Mouse (Mus musculus): ENCODE data around the gene 4930404N11Rik. TPM values are rescaled to one million over a fixed set of nuclear protein-coding genes. Genes with fewer than 3 reads are reported as not detected.
A peak's percentile ranks its signal among the peaks of the same experiment; 100 is the strongest.

Gene 4930404N11Rik
- polyA plus RNA-seq, 1 experiment from 2014 or later, result 0.82 TPM

DNA sequence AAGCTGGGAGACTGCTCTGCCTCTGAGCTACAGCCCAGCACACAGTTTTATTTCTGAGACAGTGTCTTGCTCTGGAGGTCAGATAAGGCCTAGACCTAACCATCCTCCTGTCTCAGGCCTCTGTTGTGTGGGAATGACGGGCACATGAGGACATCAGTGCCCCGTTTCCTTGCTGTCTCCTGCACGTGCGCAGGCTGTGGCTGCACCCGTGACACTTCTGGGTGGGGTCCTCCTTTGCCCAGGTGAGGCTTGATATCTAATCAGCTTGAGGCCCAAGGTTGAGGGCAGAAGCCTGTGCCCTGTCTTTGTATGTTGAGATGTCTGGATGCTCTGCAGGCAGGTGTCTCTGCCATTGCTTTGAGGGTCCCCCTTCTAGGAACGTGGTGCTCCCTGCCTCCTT is 26.7 kb upstream of the 4930404N11Rik start:
- H3K36me3 ChIP-seq, result peaks cover 21% of the 10 kb centered on the region
- no peak for ATAC-seq (ENCODE audit: insufficient number of reproducible peaks, low FRiP score)

DNA sequence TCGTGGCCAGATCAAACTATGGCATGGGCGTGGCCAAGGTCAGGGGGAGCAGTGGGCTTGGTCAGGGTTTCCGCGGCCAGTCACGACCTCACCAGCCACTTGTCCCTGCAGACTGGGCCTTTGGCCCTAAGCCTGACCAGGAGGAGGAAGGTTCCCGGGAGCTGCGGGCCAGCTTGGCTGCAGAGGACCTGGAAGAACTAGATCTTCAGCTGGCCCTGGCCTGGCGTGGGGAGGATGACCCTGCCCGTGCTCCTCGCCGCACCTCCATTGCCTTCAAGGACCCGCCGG is 25.0 kb upstream of the 4930404N11Rik start:
- Histone ChIP-seq H3K4me3 (no peak overlapping the region), H3K4me1 (replicated peaks) (peaks cover 37% of the 10 kb centered on the region), H3K36me3 (peaks cover 34% of the 10 kb centered on the region), H3K9me3 (replicated peaks) (no peaks in the 10 kb centered on the region), H3K27ac (ENCODE audit: poor library complexity, severe bottlenecking) (no peak overlapping the region), H3K4me2 (no peak overlapping the region), H3K9ac (0 out of 2 replicates have a peak overlapping the region, but pooled peaks have one; percentile 52), H3K27me3 (replicated peaks) (no peaks in the 10 kb centered on the region)
- WGBS, result 84% methylated on average over 13 of the region's 13 CpGs
- ATAC-seq (ENCODE audit: insufficient number of reproducible peaks, low FRiP score), result no peak

More for the DNA sequence above, 26.7 kb upstream of the 4930404N11Rik start:
- Histone ChIP-seq H3K4me3 (no peak overlapping the region), H3K4me1 (replicated peaks) (peaks cover 33% of the 10 kb centered on the region), H3K27me3 (replicated peaks) (no peaks in the 10 kb centered on the region), H3K9ac (no peak overlapping the region), H3K4me2 (no peak overlapping the region), H3K9me3 (replicated peaks) (no peaks in the 10 kb centered on the region), H3K27ac (ENCODE audit: poor library complexity, severe bottlenecking) (no peak overlapping the region)
- 77% methylated on average over 6 of the region's 6 CpGs for WGBS

DNA sequence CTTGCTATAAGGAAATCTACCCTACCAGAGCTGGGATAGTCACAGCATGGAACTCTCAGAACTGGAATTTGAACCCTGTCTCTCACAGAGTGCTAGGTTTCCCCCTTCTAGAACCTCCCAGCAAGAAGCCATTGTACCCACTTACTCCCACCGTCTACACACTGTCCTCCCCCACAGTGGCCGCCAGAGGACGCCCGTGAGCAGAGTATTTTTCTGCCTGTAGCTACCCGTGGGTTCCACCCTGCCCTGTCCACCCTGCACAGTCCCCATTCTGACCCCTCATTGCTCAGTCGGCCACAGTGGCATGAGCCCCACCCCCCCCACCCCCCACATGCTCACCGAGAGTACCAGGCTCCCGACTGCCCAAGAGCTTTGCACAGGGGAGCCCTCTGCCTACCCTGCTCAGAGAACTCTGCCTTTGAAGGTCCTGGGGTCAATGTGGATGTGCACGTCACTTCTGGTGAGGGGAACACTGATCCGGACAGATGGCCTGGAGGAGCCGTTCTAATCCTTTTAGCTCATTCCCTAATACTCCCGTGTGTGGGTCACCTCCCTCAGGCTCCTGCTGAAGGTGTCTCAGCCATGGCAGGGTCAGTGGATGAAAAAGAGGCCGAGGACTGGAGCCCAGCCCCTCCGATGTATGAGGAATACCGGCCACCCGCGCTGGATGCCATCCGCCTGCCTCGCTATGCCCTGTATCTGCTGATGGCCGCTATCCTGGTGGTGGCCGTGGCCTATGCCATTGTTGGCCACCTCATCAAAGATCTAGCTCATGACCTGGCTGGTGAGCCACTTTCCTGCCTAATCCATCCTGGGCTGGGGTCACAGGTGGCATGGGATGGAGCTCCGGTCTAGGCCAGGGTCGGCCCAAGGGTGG is 24.4 kb upstream of the 4930404N11Rik start:
- peaks cover 34% of the 10 kb centered on the region for H3K36me3 ChIP-seq
- H3K4me2 ChIP-seq, result no peak overlapping the region
- peak; percentile 46 for ATAC-seq (ENCODE audit: insufficient number of reproducible peaks, low FRiP score)
- H3K4me3 ChIP-seq, result no peak overlapping the region
- peak overlapping the region; percentile 47; the same call in 1 of the 2 replicates for H3K27ac ChIP-seq (ENCODE audit: poor library complexity, severe bottlenecking)
- 58% methylated on average over 23 of the region's 23 CpGs for WGBS
- no peaks in the 10 kb centered on the region for H3K27me3 ChIP-seq (replicated peaks)
- H3K9me3 ChIP-seq (replicated peaks), result no peaks in the 10 kb centered on the region
- peaks cover 43% of the 10 kb centered on the region for H3K4me1 ChIP-seq (replicated peaks)
- H3K9ac ChIP-seq, result peak overlapping the region; percentile 52

DNA sequence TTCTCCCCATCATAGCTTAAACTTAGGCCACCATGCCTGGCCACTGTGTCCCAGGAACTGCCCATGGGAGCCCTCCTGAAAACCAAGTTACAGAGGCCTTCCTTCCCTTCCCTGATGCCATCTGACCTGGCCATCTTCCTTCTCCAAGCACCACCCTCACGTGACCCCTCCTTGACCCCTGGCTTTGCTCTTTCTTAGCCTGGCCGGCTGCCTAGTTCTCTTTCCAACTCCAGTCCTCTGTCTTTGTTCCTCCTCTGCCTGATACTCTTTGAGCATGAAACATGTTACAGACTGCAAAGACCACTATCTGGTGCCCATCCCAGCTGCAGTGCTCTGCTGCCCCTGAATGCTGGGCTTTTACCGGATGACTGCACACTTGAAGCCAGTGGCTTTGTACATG is 23.8 kb upstream of the 4930404N11Rik start:
- Histone ChIP-seq H3K9ac (peak overlapping the region; percentile 52; the same call in 1 of the 2 replicates), H3K4me1 (replicated peaks) (peaks cover 46% of the 10 kb centered on the region), H3K4me3 (no peak overlapping the region), H3K27me3 (replicated peaks) (no peaks in the 10 kb centered on the region), H3K27ac (ENCODE audit: poor library complexity, severe bottlenecking) (peak overlapping the region; percentile 47; the same call in 1 of the 2 replicates), H3K36me3 (peaks cover 34% of the 10 kb centered on the region), H3K4me2 (no peak overlapping the region), H3K9me3 (replicated peaks) (no peaks in the 10 kb centered on the region)
- WGBS, result 53% methylated on average over 3 of the region's 3 CpGs
- ATAC-seq (ENCODE audit: insufficient number of reproducible peaks, low FRiP score), result no peak

DNA sequence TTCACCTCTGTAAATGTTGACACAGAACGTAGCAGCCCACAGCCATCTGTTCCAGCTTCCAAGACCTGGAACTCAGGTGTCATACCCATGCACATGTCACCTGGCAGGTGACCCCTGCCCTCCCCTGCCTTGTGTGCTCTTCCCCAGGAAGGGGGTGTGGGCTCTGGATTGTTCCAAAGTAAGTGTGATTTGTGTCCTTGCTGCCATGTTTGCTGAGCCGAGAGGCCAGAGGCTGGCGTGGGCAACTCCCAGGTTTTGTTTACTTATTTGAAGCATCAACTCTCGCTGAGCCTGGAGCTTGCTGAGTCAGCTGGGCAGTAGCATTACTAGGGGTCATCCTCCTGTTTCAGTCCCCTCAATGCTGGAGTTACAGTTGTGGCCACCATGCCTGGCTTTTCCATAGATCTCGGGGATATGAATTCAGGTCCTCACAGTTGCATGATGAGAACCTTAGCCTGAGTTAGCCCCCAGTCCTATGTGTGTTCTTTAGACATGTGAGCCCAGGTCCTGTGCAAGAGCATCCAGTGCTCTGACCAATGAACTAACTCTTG is 23.0 kb upstream of the 4930404N11Rik start, which contains the start of gene Gm48552:
Gene Gm48552 (plus strand): TSS at position 501 of the 551 bp plus-strand sequence.
- H3K4me1 ChIP-seq (replicated peaks), result peaks cover 41% of the 10 kb centered on the region
- H3K4me3 ChIP-seq, result no peak within 1 kb of the TSS
- H3K4me2 ChIP-seq, result no peak within 1 kb of the TSS
- H3K27ac ChIP-seq (ENCODE audit: poor library complexity, severe bottlenecking), result peak within 1 kb of the TSS; percentile 47; the same call in 1 of the 2 replicates
- no peak for ATAC-seq (ENCODE audit: insufficient number of reproducible peaks, low FRiP score)
- no peaks in the 10 kb centered on the region for H3K9me3 ChIP-seq (replicated peaks)
- H3K9ac ChIP-seq, result peak within 1 kb of the TSS; percentile 52; the same call in 1 of the 2 replicates
- peaks cover 34% of the 10 kb centered on the region for H3K36me3 ChIP-seq
- H3K27me3 ChIP-seq (replicated peaks), result no peaks in the 10 kb centered on the region
- WGBS, result 80% methylated on average over 5 of the region's 5 CpGs

DNA sequence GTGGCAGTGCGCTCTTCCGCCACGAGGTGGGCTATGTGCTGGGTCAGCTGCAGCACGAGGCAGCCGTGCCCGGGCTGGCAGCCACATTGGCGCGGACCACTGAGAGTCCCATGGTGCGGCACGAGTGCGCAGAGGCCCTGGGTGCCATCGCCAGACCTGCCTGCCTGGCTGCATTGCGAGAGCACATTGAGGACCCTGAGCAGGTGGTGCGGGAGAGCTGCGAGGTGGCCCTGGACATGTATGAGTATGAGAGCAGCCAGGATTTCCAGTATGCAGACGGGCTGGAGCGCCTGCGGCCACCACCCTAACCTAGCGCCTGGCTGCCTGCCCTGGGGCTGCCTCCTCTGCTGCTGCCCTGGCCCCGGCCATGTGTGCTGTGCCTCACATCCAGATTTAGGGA is 22.1 kb upstream of the 4930404N11Rik start:
- H3K36me3 ChIP-seq, result peaks cover 34% of the 10 kb centered on the region

DNA sequence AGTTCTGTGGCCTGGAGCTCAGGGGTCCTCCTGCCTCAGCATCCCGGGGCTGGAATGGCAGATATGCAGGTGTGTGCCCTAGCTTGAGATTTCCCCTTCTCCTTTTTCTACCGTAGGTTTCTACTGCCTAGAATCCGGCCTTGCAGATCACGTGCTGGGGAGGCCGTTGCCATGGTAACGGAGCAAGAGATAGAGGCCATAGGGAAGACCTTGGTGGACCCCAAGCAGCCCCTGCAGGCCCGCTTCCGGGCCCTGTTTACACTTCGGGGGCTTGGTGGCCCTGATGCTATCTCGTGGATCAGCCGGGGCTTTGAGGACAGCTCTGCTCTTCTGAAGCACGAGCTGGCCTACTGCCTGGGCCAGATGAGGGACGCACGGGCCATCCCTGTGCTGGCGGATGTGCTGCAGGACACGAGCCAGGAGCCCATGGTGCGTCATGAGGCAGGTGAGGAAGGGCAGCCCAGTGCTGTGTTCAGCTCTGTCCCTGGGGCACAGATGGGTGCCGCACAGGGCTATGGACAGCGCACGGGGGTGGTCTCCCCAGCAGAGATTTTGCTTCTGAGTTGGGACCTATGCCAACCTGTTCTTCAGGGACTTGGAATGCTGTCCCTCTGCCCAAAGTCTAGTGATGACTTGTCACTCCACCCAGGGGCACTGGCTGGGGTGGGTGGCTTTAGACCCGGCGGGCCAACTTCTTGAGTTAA is 20.1 kb upstream of the 4930404N11Rik start:
- peak overlapping the region; percentile 86 for H3K4me2 ChIP-seq
- peak overlapping the region; percentile 70; the same call in 1 of the 2 replicates for H3K4me3 ChIP-seq

More for the DNA sequence above, 22.1 kb upstream of the 4930404N11Rik start:
- no peak overlapping the region for H3K27ac ChIP-seq (ENCODE audit: poor library complexity, severe bottlenecking)
- 93% methylated on average over 20 of the region's 20 CpGs for WGBS
- ATAC-seq (ENCODE audit: insufficient number of reproducible peaks, low FRiP score), result no peak
- H3K9me3 ChIP-seq (replicated peaks), result no peaks in the 10 kb centered on the region
- no peaks in the 10 kb centered on the region for H3K27me3 ChIP-seq (replicated peaks)
- H3K4me2 ChIP-seq, result no peak overlapping the region
- H3K4me3 ChIP-seq, result no peak overlapping the region
- no peak overlapping the region for H3K9ac ChIP-seq
- peaks cover 32% of the 10 kb centered on the region for H3K4me1 ChIP-seq (replicated peaks)

DNA sequence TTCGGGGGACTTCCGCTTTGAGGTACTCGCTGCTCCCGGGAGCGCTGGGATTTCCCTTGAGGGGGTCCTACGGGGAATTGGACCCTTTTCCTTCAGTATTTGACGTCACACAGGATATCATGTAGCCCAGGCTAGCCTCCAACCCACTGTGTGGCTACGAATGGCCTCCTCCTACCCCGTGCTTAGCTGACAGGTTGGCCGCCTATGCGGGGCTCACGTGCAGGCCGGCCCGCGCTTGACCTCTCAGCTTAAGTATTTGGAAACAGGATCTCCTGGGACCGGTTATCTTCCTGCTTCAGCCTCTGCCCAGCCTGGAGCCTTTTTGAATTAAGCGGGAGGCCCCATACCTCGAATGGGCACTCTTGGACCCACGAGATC is 19.0 kb upstream of the 4930404N11Rik start:
- H3K4me2 ChIP-seq, result peak overlapping the region; percentile 86
- 0 out of 2 replicates have a peak, but pooled peaks have one; percentile 12 for ATAC-seq (ENCODE audit: insufficient number of reproducible peaks, low FRiP score)
- under 1% methylated on average over 19 of the region's 19 CpGs for WGBS
- no peaks in the 10 kb centered on the region for H3K9me3 ChIP-seq (replicated peaks)
- peaks cover 34% of the 10 kb centered on the region for H3K36me3 ChIP-seq
- H3K9ac ChIP-seq, result peak overlapping the region; percentile 78
- no peaks in the 10 kb centered on the region for H3K27me3 ChIP-seq (replicated peaks)
- H3K27ac ChIP-seq (ENCODE audit: poor library complexity, severe bottlenecking), result peak overlapping the region; percentile 77
- H3K4me3 ChIP-seq, result peak overlapping the region; percentile 70
- H3K4me1 ChIP-seq (replicated peaks), result peaks cover 33% of the 10 kb centered on the region

More for the DNA sequence above, 20.1 kb upstream of the 4930404N11Rik start:
- peaks cover 34% of the 10 kb centered on the region for H3K36me3 ChIP-seq
- H3K27me3 ChIP-seq (replicated peaks), result no peaks in the 10 kb centered on the region
- no peak for ATAC-seq (ENCODE audit: insufficient number of reproducible peaks, low FRiP score)
- 77% methylated on average over 22 of the region's 22 CpGs for WGBS
- H3K4me1 ChIP-seq (replicated peaks), result peaks cover 40% of the 10 kb centered on the region
- 0 out of 2 replicates have a peak overlapping the region, but pooled peaks have one; percentile 78 for H3K9ac ChIP-seq
- H3K27ac ChIP-seq (ENCODE audit: poor library complexity, severe bottlenecking), result no peak overlapping the region
- no peaks in the 10 kb centered on the region for H3K9me3 ChIP-seq (replicated peaks)

DNA sequence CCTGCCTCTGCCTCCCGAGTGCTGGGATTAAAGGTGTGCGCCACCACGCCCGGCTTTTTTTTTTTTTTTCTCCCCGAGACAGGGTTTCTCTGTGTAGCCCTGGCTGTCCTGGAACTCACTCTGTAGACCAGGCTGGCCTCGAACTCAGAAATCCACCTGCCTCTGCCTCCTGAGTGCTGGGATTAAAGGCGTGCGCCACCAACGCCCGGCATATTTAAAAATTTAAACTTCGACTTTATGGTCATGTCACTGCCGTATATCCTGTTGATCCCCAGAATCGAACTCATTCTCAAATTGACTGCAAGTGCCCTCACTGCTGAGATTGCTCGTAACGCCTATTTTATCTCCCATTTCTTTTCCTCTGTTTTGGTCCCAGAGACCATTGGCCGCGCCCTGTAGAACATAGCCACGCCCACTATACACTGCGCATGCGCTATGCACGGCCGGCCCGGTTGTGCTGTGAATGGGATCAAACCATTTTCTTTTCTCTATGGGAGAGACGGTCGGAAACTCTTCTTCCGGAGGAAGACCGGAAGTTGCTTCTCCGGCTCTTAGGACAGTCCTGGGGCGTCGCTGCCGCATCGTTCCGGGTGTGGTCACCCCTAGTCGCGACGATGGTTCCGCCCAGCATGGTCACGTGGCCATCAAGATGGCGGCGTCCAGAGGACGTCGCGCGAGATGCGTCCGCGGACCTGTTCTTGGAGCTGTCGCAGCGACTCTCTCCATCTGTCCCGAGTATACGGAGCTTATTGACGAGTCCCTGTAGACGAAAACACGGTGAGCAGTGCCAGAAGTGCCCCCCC is 18.4 kb upstream of the 4930404N11Rik start, which contains the start of the genes Dohh and Gm48551:
Gene Dohh (plus strand): TSS at position 627 of the 803 bp plus-strand sequence.
Gene Gm48551 (plus strand): TSS at position 665 of the 803 bp plus-strand sequence.
- Histone ChIP-seq H3K4me3 (peak within 1 kb of the TSS; percentile 70), H3K4me1 (replicated peaks) (peaks cover 30% of the 10 kb centered on the region), H3K9me3 (replicated peaks) (no peaks in the 10 kb centered on the region), H3K27ac (ENCODE audit: poor library complexity, severe bottlenecking) (peak within 1 kb of the TSS; percentile 77), H3K36me3 (peaks cover 34% of the 10 kb centered on the region), H3K9ac (peak within 1 kb of the TSS; percentile 78), H3K27me3 (replicated peaks) (no peaks in the 10 kb centered on the region), H3K4me2 (peak within 1 kb of the TSS; percentile 86)
- WGBS, result 7% methylated on average over 54 of the region's 54 CpGs
- ATAC-seq (ENCODE audit: insufficient number of reproducible peaks, low FRiP score), result peak; percentile 90

DNA sequence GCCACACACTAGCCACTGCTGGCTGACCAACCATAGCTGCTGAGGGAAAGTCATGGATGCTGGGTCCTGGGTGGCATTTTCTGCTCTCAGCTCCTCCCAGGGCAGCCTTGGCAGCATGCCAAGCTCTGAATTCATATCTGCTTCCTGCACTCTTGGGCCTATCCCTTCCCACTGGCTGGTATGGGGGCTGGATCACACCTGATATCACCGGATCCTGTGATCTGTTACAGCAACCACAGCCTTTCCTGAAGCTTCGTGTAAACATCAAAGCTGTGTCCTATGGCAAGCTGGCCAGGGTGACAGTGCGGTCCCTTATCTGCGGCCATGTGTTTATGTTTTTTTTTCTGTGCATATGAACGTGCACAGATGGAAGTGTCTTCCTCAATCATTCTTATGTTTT is 16.4 kb upstream of the 4930404N11Rik start:
- no peaks in the 10 kb centered on the region for H3K9me3 ChIP-seq (replicated peaks)
- 37% methylated on average over 5 of the region's 5 CpGs for WGBS
- no peak overlapping the region for H3K9ac ChIP-seq

More for the DNA sequence above, 16.4 kb upstream of the 4930404N11Rik start:
- 0 out of 2 replicates have a peak overlapping the region, but pooled peaks have one; percentile 2 for H3K4me2 ChIP-seq
- H3K4me1 ChIP-seq (replicated peaks), result peaks cover 34% of the 10 kb centered on the region
- no peaks in the 10 kb centered on the region for H3K27me3 ChIP-seq (replicated peaks)
- H3K36me3 ChIP-seq, result peaks cover 14% of the 10 kb centered on the region
- ATAC-seq (ENCODE audit: insufficient number of reproducible peaks, low FRiP score), result peak; percentile 16
- no peak overlapping the region for H3K4me3 ChIP-seq
- peak overlapping the region; percentile 58 for H3K27ac ChIP-seq (ENCODE audit: poor library complexity, severe bottlenecking)

All from heart, embryonic 12.5 days (tissue).